Mouse (Mus musculus) small intestine, adult 2 months (tissue): ENCODE measurements around the gene Arhgap4.

Experiments used
- CTCF ChIP-seq: fragments of 200-500 bp; IDR thresholded peaks from 2 replicates; pipeline ENCODE4 v1.5.1; 2012; ENCODE audit warnings: low read depth, mild to moderate bottlenecking, control low read depth, inconsistent platforms, low read length, moderate library complexity, mixed read lengths; ENCODE audit not compliant: insufficient replicate concordance, insufficient read length; ENCODE audit errors: extremely low read depth
- POLR2A ChIP-seq: fragments of 200-500 bp; IDR thresholded peaks from 2 replicates; pipeline ENCODE4 v1.6.1; 2012; ENCODE audit warnings: low read depth, mild to moderate bottlenecking, control low read depth, inconsistent platforms, low read length, moderate library complexity

GRCm38 (mm10) chrX:73877014-73877413 is 44.7 kb downstream of the Arhgap4 start:
- TF ChIP-seq POLR2A (no peak), CTCF (no peak)
